Mouse (Mus musculus): ENCODE measurements around the gene Tmem161a.
A peak's percentile ranks its signal among the peaks of the same experiment; 100 is the strongest.
"Not testable (repeated sequence)": the region's sequence is repeated elsewhere in the genome, so short reads cannot be mapped to it uniquely, and the experiment has no call there.

Gene Tmem161a

DNA sequence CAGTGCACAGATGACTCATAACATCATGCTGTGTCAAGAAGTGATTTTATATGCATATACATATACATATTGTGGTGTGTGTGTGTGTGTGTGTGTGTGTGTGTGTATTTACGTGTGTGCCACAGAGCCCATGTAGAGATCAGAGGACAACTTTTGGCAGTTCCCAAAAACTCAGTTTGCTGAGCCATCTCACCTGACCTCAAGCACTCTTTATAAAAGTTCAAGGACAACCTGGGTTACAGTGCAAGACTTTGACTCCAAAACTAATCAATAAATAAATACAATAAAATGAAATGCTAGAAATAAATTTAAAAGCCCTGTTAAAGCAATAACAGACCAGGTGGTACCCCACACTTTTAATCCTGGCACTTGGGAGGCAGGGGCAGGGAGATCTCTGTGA lies 39.1 kb downstream of the Tmem161a start:
- DNase-seq (ENCODE audit: low spot score): no peak

DNA sequence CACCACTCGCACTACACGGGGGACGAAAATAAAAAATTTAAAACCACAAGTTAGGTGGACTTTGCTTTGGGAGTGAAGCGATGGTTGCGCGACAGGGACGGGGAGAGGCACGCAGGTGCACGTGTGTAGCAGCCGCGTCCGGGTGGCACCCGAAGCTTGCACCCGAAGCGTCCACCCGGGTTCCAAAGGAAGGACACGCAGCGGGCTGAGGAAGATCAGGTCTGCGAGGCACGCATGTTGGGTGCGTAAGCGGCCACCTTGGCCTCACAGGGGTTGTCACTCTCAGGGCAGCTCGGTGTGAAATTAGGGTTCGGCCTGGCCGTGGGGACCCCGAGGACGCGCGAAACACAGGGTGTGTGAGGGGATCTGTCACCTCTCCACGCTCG lies 39.6 kb downstream of the Tmem161a start:
- DNase-seq (ENCODE audit: low spot score): no peak

DNA sequence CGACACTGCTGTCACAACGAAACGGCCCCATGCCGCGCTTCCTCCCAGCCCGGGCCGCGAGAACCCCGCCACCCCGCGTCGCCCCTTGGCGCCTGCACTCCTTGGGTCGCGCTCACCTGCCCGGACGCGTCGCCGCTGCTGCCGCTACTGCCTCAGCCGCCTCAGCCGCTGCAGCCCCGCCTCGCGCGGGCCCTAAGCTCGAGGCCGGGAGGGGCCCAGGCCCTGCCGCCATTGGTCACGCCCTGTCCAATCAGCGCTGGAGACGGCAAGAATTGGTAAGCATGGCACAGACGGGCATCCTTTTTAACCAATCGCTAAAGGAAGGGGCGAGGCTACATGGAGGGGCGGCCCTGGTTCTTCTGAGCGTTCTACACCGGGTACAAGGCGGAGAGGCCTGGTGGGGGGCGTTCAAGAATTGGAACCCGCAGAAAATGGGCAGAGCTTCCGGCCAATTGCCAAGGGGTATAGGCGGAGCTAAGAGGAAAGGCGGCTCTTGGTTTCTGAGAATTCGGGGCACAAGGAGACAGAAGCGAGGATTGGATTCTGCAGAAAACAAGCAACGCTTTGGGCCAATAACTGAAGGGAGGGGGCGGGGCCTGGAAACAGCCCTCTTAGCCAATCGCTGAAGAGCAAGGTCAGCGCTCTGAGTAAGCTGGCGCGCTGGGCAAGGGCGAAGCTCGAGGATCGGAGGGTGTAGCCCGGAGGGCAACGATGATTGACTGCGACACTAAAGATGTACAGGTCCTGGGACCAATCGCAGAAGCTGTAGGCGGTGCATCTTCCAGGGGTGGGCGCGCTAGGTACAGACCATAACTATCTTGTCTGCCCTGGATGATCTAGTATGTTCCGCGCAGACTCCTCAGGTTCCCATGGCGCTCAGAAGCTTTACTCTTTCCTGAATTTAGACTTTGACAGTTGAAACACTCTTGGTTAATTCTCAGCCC lies 40.2 kb downstream of the Tmem161a start, which contains the start of gene Slc25a42:
Gene Slc25a42 (minus strand): TSS at position 194 of the 944 bp plus-strand sequence.
- peak; percentile 95 for DNase-seq (ENCODE audit: low spot score)

DNA sequence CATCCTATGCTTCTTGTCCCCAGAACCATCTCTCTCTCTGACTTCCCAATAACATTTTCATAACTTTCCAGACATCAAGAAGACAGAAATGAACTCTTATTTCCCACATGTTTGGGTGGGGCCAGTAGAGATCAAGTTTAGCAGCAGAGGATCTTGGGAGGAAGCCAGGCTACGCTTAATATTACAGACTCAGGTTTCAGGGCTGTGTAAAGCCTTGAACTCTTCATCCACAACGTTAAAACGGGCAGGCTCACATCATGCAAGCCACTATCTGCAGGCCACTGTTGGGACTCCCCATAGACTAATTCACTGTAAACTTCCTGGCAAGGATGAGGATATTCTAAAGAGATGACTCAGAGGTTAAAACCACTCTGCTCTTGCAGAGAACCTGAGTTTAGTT lies 42.3 kb downstream of the Tmem161a start:
- no peak for DNase-seq (ENCODE audit: low spot score)

DNA sequence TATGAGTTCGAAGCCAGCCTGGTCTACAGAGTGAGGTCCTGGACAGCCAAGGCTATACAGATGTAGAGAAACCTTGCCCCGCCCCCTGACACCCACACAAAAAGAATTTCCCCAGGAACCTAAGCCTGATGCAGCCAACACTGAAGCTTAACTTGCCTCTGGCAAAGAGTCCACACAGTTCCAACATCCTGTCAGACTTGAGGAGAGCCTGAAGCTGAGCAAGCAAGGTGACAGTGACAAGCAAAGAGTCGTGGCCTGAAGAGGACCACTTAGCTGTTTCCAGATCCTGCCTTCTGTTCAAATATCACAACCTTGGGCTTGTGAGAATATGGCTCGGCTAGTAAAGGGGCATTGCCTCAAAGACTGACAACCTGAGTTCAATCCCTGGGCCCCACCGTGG lies 42.9 kb downstream of the Tmem161a start:
- DNase-seq (ENCODE audit: low spot score): no peak

DNA sequence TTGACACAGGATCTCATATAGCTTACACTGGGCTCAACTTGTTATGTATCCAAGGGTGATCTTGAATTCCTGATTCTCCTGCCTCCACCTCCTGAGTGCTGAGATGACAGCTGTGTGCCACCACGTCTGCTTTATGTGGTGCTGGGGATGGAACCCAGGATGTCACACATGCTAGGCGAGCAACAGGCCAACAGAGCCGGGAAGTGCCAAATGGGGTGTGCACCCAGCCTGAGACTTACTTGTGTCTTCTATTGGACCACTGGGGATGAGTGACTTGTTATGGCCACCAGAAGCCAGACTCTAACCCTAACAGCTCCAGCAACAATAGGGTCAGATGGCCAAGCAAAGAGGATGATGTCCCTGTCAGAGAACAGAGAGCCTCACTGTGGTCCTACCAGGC lies 44.0 kb downstream of the Tmem161a start:
- not testable (repeated sequence) for DNase-seq (ENCODE audit: low spot score)

DNA sequence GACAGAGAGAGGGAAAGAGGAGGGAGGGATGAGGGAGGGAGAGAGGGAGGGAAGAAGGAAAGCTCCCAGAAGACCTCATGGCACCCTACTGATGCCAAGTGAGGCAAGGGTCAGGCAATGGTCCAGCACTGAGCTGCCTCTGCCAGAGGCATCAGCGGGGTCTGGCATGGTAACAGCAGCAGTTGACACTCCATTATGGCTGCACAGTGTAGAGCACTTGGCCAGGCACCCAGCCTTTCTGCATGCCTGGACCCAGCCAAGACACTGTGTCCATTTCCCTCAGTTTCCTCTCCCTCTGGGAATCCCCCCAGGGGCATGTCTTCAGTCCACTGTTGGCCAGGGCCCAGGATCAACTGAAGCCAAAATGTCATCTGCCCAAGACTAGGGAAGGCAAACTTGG lies 44.4 kb downstream of the Tmem161a start:
- no peak for DNase-seq (ENCODE audit: low spot score)

DNA sequence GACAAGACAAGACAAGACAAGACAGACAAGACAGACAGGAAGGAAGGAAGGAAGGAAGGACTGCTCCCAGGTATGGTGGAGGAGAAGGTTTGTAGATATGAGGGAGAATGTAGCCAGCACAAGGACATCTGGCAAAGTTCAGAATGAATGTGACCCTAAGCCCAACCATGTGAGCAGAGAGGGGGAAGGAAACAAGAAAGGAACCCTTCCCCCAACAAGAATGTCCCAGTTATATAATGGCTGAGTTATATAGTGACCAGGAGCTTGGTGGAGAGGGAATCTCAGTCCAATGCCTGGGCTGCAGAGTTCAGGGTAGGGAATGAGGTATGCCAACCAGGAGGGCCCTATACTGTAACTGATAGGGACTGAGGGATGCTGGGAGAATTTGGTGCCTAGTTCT lies 45.3 kb downstream of the Tmem161a start:
- no peak for DNase-seq (ENCODE audit: low spot score)

DNA sequence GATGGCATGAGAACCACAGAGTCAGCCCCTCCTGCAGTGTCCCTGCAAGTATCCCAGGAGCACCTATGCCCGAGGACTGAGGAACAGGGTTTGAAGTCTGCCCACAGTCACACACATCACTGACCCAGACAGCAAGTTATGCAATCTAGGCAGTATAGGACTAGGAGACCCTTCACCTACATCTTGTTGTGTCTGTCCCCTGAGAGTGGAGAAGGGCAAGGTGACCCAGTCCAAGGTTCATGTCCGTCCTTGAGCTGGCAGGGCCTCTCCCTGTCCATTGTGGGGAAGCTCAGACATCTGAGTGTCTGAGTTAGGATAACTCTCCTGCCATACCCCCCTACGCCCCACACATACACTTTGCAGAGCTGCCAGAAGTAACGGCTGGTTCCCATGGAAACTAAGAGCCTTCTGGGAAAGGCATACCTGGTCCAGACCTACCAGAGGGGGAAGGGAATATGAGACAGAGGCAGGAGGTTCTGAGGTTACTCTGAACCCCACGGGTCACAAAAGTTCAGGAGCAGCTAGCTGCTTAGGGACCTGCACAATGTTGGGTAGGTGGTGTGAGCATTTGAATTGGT lies 47.0 kb downstream of the Tmem161a start:
- no peak for DNase-seq (ENCODE audit: low spot score)

DNA sequence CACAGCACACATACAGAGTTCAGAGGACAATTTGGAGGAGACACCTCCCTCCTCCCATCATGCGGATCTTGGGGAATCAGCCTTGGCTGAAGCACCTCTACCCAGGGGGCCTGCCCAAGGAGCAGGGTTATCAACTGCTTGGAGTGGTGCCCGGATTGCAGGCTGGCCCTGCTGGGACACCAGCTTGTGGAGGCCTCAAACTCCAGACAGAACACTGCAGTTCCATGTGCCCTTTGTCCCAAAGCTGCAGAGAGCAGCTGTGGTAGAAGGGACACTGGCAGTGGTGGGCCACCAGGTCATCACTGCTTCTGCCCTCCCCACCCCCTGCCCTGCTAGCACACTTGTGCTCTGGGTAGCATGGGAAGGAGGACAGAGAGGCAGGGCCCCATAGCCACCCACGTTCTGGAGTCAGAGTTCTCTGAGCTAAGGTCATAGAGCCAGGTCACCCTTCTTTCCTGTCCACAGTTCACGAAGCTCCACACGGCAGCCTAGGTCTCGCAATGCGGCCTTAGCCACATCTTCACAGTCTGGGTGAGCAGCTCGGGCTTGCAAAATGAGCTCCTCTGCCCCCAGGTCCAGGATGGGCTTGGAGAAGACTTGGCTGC lies 48.2 kb downstream of the Tmem161a start:
- no peak for DNase-seq (ENCODE audit: low spot score)

DNA sequence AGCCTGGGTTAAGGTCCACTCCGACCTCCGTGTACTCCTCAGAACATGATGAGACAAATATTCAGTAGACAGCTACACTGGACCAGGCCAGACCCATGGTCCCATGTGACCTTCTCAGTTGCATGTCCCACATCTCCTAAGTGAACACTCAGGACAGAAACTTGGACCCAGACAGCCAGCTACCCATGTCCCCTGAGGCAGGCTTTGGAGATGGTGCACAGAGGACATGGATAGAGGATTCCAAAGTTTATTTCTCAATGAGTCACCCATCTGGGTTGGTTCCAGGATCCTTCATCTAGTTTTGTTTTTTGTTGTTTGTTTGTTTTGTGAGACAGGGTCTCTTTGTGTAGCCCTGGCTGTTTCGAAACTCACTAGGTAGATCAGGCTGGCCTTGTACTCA lies 48.8 kb downstream of the Tmem161a start:
- no peak for DNase-seq (ENCODE audit: low spot score)

DNA sequence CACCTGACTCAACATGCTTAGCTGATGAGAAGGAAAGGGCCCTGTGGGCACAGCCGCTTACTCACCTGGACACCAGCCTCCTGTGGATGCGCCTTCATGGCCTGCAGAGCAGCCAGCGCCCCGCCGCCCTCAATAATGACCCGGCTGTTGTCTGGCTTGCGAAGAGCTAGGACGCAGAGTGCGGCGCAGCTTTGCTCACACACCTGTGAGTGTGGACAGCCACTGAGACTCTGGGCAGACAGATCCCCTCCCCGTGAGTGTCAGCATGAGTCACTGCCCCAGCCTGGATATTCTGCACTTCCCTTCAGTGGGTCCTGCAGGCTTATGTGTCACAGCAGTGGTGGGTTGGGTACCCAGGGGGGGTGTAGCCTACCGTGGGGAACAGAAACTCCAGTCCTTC lies 49.9 kb downstream of the Tmem161a start:
- DNase-seq (ENCODE audit: low spot score): no peak

DNA sequence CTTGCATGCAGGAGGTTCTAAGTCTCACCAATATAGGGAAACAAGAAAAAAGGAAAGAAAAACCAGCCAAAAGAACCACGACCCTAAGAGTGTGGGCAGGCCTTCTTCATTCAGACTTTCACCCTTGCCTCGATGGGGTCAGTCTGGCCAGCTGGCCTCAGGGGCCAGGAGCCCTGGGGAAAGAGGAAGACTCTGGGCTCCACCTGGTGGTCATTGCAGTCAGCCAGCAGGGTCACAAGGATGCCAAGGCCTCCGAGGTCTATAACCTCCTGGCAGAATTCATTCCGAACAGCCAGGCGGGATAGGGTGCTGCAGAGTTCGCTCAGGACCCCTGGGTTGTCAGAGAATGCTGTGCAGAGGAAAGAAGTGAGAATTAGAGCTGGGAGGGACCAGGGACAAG lies 51.2 kb downstream of the Tmem161a start:
- no peak for DNase-seq (ENCODE audit: low spot score)

DNA sequence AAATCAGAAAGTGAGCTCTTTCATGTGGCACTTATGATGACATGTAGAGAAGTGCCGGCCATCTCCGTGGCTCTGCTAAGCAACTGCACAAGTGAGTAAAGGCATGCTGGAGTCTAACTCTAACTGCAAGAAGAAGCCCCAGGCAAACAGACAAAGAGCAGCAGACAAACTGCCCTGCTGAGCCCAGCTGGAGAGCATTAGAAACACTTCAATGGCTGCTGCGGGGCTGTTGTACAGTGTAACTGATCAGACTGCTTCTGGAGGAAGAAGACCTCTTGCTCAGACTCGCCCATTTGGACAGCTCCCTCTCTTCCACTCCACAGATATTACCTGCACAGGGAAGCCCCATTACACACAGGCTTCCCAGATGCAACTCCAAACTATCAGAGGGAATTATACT lies 55.8 kb downstream of the Tmem161a start:
- DNase-seq (ENCODE audit: low spot score): no peak

DNA sequence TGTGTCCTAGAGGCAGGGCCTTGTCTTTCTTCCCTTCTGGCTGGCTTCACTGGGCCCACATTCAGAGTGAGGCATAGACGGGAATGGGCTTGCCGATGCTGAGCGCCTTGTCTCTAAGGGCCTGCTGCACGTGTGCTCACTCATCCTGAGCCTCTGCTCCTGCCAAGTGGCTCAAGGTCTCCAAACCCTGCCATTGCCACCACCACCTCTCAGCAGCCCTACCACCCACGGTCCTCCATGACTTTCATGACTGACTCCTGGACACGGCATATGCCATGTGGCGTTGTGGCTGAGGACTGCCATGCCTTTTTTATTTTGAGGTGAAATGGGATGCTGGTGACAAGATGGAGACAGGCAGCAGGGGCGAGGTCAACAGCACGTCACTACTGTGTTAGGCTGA lies 58.7 kb downstream of the Tmem161a start:
- DNase-seq (ENCODE audit: low spot score): no peak

All from spleen, adult 12 weeks (tissue).